Mouse (Mus musculus) E14TG2a.4 (cell line): ENCODE measurements around the gene Hoxa10.

ENCODE experiments used
- CTCF ChIP-seq: conservative IDR thresholded peaks from 2 replicates; pipeline ENCODE4 v1.5.1; 2014; ENCODE audit warnings: low read length
- POU5F1 ChIP-seq: IDR thresholded peaks from 2 replicates; pipeline ENCODE4 v1.6.1; 2014; ENCODE audit warnings: low read length, borderline replicate concordance

- TF ChIP-seq CTCF: no peak
- no peak for TF ChIP-seq POU5F1
Measured at GRCm38 (mm10) chr6:52211170-52211935, 29.3 kb downstream of the Hoxa10 start.
